Mouse (Mus musculus) liver, adult (tissue): ENCODE measurements around the gene Wnt7b.

ENCODE experiments used
- GATA4 ChIP-seq: IDR thresholded peaks from 2 replicates; pipeline ENCODE4 v1.6.1; 2014; ENCODE audit warnings: mild to moderate bottlenecking, low read length; ENCODE audit not compliant: insufficient replicate concordance

Wnt7b gene

GRCm38 (mm10) chr15:85561953-85562352 is 20.3 kb downstream of the Wnt7b start:
- TF ChIP-seq GATA4, result no peak

DNA sequence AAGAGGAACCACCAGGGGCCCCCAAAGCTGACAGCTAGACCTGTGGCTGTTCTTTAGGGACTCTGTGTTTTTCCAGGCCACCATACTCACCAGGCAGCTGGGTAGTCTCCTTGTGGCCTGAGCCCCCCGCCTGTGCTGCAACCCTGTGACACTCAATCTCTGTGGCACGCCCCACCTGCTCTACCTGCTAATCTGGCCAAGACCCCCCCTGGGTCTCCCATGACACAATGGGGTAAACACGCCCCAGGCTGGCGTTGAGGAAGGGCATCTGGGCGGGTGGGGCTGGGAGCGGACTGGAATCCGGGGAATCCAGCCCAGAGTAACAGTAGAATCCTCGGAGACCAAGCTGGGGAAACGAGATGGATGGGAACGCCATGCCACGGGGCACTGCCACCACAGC is 21.4 kb downstream of the Wnt7b start:
- no peak for TF ChIP-seq GATA4

GRCm38 (mm10) chr15:85558840-85559540 is 23.3 kb downstream of the Wnt7b start:
- no peak for TF ChIP-seq GATA4

DNA sequence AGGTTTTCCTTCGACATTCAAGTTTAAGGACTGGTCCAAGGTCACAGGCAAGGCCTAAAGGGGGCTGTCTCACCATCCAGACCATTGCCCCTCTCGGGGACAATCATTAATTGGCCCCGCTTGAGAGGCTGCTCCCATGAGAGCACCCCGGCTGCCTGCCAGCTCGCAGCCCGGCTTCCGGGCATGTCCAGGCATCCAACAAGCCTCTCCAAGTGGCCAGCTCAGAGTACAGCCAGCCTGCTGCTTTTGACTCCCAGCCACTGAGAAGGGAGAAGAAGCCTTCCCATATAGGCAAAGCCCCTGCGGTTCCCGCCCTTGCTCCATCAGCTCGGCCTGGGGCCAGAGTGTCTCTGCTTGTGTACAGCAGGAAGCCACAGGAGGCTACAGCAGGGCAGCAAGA is 26.5 kb downstream of the Wnt7b start:
- TF ChIP-seq GATA4, result no peak

DNA sequence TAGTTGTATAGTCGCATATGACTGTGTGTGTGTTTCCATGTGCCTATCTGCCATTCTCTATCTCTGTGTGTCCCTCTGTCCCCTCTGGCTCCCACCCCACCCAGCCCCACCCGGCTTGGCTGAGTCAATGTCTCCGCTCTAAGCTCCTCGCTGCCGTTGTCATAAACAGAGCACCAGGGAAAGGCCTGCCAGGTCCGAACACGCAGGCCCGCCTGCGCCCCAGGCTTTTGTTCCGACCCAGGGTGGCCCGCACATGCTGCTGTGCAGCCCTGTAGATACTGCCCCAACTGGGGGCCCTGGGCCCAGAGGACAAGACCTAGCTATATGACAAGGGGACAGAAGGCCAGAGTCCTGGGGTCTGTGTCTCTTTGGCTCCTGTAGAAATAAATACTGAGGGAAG is 28.9 kb downstream of the Wnt7b start:
- TF ChIP-seq GATA4, result no peak

DNA sequence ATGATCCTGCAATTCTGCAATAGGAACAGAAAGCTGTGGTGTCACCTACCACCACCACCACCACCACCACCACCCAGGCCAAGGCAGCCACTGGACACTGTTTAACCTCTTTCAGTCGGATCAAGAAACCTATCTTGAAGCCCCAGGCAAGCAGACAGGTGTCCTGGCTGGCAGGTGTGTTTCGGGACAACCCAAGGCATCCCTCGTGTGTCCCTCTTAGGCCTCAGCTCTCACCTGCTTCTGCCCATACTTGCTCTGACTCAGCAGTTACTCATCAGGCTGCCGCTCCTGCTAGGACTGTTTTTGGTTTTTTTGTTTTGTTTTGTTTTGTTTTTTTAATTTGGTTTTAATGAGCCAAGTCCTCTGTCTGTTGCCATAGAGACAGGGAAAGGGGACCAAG is 35.8 kb downstream of the Wnt7b start:
- TF ChIP-seq GATA4, result no peak

GRCm38 (mm10) chr15:85545369-85545768 is 36.9 kb downstream of the Wnt7b start:
- TF ChIP-seq GATA4, result no peak

DNA sequence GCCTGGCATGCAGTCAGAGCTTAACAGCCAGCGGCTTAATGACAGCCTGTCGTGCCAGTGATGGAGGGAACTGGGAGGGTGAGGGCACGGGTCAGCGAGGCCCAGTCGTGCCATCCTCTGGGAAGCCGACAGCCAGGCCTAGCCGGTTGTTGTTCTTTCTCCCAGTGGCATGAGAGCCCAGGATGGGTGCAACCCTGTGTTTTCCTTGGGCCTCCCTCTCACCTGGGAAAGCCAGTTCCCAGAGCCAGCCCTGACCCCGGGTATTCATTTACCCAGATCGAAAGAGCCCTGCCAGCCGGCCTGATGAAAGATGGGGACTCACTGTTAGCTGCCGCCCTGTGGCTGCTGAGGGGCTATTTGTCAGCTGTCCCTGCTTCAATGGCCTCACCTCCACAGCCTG is 44.1 kb downstream of the Wnt7b start:
- no peak for TF ChIP-seq GATA4

GRCm38 (mm10) chr15:85537151-85537550 is 45.1 kb downstream of the Wnt7b start:
- no peak for TF ChIP-seq GATA4

DNA sequence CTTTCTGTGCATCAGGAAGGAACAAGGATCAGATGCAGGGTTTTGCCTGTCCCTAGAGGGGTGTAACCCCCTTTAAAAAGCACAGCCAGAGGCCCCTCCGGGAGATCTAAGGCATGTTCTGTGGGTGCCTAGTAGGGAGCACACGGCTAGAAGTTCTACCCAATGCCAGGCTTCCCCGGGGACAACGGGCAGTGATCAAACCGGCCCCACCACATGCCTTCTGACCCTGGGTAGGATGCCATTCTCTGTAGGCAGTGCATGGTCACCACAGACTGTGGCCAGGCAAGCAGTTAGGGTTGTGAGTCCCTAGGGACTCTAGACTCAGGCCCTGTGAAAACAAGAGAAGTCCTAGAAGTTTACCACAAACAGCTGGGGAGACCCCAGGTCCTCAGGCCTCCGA is 47.6 kb downstream of the Wnt7b start:
- no peak for TF ChIP-seq GATA4

DNA sequence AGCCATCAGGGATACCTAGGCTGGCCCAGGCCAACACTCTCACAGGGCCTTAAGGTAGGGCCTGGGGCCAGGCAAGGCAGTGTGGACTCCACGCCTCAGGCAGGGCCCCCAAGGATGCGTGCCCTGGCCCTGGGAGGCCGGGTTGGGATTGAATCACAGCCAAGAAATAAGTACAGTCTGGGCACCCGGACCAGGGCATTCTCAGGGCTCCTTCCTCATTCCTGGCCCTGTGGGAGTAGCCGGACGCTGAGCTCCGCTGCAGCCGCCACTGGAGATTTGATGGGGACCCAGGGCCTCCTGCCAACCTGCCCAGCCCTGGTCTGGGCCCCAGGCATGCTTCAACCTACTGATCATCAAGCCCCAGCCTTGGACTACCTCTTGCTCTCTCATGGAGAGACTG is 48.1 kb downstream of the Wnt7b start:
- TF ChIP-seq GATA4, result no peak

GRCm38 (mm10) chr15:85532063-85532462 is 50.2 kb downstream of the Wnt7b start:
- TF ChIP-seq GATA4, result no peak

GRCm38 (mm10) chr15:85529911-85530310 is 52.4 kb downstream of the Wnt7b start:
- TF ChIP-seq GATA4, result no peak

- TF ChIP-seq GATA4, result no peak
These were observed 57.8 kb downstream of the Wnt7b start for GRCm38 (mm10) chr15:85524404-85524950.

- TF ChIP-seq GATA4, result no peak
These were observed 58.9 kb downstream of the Wnt7b start for GRCm38 (mm10) chr15:85523173-85523991.

GRCm38 (mm10) chr15:85519438-85519837 is 62.8 kb downstream of the Wnt7b start:
- no peak for TF ChIP-seq GATA4
